Mouse (Mus musculus) E14TG2a.4 (cell line): ENCODE data around the gene Ccdc106.

Source experiments
- CTCF ChIP-seq: conservative IDR thresholded peaks from 2 replicates; pipeline ENCODE4 v1.5.1; 2014; ENCODE audit warnings: low read length
- NANOG ChIP-seq: IDR thresholded peaks from 2 replicates; pipeline ENCODE4 v1.6.1; 2014; ENCODE audit warnings: borderline replicate concordance, low read length, mixed read lengths

DNA sequence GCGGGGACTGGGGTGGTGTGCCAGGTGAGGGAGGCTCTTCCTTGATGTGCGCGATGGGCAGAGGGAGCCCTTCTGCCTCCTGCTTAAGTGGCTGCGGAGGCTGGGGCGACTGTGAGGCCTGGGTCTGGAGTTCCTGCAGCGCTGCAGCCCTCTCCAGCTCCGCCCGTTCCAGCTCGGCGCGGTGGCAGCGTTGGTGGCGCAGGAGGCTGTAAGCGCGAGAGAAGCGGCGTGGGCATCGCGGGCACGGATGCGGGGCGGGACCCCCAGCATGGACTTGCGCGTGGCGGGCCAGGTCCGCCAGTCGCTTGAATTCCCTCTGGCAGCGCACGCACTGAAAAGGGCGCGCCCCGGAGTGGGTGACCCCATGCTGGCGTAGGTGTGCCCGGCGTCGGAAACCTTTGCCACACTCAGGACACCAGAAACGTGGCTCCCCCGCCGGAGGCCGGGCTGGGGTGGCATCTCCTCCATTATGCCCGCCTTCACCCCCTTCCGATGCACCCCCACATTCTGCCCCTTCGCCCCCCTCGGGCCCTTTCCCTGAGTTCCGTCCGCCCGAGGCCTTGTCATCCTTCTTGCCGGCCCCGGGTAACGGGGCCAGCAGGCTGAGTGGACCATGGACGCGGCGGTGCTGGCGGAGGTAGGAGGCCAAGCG is 26.9 kb upstream of the Ccdc106 start:
- TF ChIP-seq CTCF (no peak), NANOG (no peak)
